Mouse (Mus musculus) common myeloid progenitor, adult 5-6 weeks (primary cell): ENCODE data around the gene Gm12695. TPM values are rescaled to one million over a fixed set of nuclear protein-coding genes. Genes with fewer than 3 reads are reported as not detected.
A peak's percentile ranks its signal among the peaks of the same experiment; 100 is the strongest.

Experiments used
- ATAC-seq: replicated peaks from 2 replicates; pipeline ENCODE4 v1.8.0; 2016; ENCODE audit warnings: low read depth, mild to moderate bottlenecking, moderate TSS enrichment, inconsistent platforms; ENCODE audit not compliant: poor library complexity, severe bottlenecking
- total RNA-seq: library from RNA; stranded (forward); fragments of 200-1000, 187-1606 nt; gene quantifications from 2 replicates; pipeline ENCODE4 v1.2.3, GENCODE M21; 2017

Gene Gm12695
- not detected in 2 replicates for total RNA-seq

DNA sequence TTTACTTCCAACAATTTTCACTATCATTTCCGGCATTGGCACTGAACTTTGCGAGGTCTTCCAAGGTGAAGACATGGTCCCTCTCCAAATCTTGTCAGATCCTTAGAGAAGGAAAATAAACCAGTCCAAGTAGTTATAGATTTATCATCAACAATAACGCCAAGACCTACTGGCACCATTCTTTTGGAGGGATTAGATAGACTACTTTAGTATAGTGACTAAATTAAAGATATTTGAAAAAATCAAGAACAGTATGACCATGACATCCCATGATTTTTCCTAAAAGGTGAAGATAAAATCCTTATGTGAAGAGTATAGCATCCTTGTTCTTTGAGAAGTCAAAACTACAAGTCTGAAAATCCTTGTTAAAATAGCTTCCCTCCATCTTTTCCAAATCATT, at the start of gene Gm12695:
Gene Gm12695 (minus strand): TSS at position 101 of the 400 bp plus-strand sequence.
- no peak for ATAC-seq

DNA sequence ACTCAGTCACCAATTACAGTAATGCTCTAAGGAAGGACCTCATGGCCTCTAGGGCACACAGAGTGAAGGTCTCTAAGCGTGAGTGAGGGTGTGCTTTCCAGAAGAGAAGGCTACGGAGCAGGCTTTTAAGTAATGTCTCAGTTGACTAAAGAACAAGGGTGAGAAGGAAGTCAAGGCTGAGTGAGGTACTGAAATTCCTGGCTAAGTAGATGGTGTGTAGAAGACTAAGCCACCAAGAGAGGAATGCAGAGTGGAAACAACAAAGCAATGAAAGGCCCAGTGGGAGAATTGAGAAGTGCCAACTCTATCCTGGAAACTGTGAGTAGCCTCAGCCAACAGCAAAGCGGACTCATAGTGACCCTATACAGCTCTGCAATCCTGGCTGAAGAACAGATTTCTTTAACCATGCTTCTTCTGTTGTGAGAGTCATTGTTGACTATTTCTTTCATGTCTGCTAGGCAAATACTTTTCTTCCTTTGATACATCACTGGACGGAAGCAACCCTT, 40.6 kb upstream of the Gm12695 start:
- ATAC-seq, result no peak

DNA sequence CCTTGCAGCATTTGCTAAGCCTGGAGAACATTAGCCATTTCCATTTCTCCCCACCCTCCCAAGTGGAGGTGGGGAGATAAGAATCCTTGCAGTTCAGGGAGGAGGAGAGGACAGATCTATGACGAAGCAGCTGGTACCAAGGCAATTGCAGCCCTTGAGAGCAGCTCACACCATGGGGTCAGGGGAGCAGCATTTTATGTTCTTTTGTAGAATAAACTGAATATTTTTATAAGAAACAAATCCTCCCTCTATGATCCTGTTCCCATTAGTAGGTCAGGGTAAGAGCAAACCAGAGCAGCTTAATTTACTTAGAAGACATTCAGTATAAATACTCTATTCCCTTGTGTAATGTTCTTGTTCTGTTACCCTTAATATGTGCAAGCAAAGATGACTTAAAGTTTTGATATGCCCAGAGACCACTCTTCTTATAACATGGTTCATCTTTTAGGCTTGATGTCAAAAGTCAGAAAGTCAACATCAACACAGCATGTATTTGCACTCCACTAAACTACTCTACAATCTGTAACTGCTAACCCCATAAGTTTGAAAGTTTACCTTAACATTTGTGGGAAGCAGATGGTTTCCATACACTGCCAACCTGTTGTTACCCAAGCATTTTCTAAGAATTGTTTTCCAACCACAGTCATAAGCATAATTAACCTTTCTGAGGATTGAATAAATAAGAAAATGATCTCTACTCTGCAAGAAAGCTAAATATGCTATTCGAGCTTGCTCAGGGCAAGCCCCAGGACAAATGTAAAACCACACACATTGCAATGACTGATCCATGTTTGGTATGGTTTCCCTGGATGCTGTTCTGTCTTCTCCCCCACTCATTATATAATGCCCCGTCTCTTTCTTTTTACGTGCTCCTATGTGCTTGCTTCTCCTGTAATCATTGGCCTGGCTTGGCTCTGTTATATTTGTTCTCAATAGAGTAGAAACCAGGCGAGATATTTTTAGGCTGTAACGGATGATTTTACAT, 22.1 kb upstream of the Gm12695 start:
- ATAC-seq, result no peak

DNA sequence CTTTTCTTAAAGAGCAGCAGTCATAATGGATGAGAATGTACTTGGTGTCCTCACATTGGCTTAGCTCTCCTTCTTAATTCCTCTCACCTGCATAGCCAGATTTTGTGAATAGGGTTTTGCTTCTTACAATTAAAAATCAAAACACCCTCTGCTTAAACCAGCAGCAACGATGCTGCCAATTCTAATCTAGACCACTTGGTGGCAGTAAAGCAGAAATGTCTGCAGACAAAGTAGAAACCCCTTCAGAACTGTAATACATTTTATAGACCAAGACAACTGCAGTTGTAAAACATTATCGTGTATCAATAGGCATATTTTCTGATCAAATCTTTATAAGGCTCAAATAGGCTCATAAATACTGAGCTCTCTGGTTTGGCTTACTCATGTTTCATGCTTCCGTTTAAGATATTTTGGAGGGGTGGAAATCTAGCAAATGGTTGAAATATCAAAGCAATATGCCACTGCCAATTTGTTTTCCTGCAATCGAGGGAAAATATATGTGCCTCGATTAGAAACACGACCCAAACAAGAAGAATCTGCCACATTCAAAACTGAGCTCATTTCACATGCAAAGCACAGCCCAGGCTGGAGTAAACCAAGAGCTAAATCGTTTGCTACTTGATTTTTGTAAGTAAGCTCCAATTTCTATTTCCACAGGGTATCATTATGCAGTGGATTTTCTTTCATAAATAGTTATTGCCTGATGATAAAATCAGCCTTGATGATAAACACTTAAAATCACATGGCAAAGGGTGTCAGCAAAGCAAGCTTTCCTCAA, 14.6 kb upstream of the Gm12695 start:
- ATAC-seq, result peak; percentile 72

DNA sequence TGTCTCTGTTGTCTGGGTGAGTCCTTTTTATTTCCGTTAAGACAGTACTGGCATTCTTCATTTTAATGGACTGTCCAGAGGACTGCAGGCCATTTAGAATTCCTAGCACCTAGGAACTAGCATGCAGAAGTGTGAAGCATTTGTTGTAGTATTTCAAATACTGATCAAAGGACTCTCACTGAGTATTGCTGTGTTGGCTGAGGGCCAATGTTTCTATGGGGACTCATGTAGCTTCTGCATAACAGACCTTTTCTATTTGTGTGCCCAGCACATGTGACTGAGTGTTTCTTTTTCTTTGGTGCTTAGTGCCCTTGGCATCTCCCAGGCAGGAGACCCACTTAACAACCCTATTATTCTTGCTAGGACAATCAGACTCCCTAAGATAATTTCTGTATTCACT, 12.6 kb upstream of the Gm12695 start:
- no peak for ATAC-seq

DNA sequence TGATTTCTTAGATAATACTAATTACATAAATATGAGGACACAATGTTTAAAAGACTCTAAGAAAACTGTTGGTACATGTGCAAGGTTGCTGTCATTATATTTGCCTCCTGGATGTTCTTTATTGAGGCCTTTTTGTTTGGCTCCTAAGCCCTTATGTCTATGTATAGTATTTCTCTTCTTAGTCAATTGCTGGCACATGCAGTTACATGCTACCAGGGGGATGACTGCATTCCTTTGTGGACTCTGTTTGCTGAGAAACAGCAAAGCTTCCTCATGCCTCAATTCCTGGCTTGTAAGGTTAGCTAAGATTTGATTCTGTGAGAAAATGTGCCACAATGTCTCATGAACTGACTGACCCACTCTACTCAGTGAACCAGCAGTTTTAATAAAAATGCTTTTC, 6.3 kb upstream of the Gm12695 start:
- ATAC-seq, result no peak

DNA sequence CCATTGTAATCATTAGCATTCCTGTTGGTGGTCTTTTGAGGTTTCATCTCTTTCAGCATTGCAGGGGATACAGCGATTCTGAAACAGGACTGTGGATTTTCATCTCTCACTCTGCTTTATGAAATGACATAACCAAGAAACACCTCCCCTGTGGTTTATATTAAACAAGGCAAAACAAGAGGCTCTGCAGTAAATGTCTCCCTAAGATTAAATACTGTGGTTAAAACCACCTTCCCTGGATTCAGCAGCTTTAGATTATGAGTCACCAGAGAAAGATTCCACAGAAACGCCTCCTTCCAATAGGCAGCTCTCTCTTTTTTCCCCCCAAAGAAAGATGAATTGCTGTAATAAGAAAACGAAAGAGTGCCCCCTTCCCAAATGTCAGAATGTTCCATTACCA, 4.9 kb upstream of the Gm12695 start:
- no peak for ATAC-seq

DNA sequence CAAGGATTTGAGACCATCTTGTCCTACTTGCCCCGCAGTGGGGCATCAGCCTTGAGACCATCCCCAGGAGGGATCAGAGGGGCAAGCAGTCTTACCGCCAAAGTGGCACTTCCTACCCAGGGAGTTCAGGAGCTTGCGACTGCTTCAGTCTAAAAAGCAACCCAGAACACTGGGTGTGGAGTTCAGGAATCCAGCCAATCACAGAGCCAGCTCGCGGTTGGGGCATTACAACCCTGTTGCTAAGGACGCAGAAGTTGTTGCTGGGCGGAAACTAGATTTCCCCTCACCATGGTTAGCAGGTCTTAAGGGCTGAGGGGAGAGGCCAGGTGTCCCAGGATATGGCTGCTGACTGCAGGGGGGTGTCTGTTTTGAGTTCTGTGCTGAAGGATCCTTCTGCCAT, 1.6 kb upstream of the Gm12695 start:
- 0 out of 2 replicates have a peak, but pooled peaks have one; percentile 52 for ATAC-seq

DNA sequence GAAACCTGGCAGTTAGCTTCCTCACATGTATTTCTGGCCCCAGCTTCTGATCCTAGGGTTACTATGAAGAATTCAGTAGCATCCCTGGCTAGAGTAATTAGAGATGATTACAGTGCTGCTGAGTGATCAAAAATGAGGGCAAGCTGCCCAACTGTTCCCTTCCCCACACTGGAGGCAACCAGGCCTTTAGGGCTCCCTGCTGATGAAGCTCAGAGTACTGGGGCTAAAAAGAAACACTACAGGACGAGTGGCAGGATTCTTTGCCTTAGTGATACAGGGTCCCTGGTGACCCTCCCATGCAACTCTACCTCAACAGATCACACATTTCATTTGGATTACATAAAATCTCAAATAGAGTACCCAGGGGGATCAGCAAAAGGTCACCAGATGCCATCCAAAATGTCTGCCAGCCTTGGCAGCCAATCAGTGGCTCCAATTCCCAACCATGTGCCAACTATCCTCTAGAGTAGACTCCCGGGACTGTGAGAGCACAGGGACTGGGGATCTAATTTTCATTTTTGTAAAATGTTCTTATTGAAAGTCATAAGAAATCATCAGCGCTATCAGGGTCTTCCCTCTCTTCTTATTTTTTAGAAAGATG, 11.9 kb downstream of the Gm12695 start:
- no peak for ATAC-seq

DNA sequence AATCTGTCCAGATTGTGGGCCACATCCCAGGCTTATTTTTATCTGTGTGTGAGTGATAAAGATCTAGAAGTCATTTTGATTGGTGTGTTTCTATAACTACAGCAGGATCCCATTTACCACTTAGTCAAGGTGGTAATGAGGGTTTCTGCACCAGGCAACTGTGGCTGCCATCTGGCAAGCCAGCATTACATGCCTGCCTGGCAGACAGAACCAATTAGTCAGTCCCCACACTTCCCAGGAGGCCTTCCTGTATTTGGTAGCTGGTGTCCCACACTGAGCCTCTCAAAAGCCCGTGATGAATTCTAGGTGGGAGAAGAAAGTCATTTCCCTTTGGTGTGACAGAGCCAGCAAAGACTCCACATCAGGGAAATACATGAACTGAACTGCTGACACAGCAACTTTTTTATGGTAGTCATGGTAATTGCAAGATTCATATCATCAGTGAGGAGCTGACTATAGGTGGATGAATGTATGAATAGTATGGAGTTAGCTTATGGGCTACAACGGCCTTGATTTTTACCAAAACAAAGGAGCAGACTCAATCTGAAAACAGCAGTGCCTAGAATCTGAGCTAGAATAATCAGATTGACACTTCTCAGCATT, 18.5 kb downstream of the Gm12695 start:
- ATAC-seq, result no peak

DNA sequence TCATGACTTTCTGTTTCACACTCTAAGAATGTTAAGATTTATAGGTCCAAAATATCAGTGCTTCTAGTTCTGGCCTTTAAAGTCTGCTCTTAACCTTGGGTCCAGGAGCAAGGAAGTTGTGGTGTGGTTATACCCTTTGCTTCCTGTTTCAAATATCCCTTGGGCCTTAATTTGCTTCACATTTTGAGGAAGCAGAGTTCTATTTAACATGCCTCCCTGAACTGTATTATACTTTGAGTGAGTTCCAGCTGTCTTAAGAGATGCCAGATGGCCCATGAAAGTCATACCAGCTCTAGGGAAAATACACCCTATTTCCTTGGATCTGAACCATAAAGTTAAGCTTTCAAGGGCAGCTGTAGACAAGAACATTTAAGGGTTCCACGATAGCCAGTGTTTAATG, 33.0 kb downstream of the Gm12695 start:
- ATAC-seq, result peak; percentile 73

DNA sequence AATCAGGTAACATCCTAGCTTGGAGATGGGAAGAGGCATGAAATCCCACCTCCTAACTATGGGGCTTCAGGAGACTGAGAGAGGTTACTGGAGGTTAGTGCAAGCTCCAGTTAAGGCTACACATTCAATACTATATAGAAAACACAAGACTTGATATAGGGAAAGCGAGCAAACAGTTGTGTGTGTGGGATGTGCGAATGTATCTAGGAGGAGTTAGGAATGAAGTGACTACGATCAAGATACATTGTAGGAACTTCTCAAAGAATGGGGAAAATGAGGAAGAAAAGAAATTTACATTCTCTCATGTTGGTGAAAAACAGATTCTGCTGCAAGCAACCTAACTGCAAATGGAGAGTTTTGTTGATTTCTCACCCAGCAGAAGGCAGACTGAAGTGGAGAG, 44.5 kb downstream of the Gm12695 start:
- ATAC-seq, result no peak

DNA sequence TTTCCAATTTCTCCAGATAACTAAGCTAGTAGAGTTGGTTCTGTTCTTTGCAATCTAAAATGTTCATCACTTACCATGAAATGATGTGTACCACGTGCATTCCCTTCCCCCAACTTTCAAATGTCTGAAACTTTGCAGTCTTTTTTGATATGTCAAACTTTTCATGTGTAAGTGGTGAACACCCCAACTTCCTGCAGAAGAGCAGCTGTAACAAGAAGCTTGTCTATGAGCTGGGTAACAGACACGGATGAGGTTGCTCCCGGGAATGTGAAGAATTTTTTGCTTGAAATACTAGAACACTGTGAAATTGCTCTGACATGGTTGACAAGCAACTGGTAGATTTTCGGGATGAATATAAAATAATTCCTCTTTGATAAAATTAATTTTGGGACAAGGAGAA, 55.7 kb downstream of the Gm12695 start:
- ATAC-seq, result no peak

DNA sequence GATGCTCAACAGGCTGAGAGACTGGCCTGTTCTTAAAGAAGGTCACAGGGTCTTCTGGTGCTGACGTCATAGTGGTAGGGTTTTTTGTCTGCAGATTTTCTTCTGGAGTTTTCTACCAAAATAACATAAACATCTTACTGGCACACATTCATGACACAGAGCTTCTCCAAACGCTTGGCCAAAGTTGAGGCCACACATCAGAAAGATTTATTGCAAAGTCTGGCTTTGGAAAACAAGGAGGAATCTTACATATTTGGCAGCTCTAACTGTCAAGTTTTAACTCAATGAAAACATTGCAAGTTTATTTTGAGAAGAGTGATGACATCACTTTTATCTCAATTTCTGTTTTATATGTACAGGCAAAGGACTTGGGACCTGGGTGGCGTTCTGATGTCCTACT, 56.8 kb downstream of the Gm12695 start:
- ATAC-seq, result no peak

DNA sequence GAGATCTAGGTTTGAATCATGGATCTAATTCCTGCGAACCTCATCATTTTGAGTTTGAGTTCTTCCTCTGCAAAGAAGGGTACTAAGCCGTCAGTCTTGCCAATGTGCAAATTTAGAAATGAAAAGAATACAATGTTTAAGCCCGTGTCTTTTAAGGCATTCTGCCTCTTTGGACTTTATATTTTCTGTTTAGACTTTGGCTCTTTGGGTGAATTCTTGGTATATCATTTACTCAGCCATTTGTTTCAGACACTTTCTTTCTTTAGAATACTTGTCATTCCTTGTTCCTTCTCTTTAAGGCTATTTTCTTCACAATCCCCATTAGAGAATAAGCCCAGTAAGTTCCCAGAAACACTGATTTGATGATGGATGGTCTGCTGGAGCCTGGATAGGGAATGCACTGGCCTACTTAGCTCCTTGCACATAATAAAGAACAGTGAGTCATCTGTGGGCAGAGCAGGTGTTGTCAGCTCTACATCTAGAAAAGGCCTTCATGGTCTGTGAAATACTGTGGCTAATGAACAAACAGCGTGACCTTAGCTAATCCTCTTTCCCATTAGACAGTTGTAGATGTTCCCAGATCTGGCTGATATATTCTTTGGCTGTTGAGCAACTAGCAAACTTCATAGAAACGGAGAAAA, 59.5 kb downstream of the Gm12695 start:
- no peak for ATAC-seq

DNA sequence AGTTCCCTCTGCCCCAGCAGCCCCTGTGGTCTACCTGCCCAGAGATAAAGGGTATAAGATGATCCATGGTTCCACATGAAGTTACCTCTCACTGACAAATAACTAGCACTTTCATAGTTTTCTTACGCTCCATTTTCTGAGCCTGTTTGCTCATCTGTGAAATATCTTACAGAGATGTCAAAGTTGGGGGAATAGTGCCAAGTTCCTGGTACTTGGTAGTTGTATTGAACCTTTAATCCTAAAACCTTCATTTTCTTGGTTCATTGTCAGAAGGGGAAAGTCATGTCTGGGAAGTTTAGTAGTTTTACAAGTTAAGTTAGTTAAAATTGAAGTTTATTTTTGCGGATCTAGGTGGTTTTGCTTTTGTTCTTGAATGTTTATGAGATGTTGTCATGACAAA, 62.7 kb downstream of the Gm12695 start:
- no peak for ATAC-seq

DNA sequence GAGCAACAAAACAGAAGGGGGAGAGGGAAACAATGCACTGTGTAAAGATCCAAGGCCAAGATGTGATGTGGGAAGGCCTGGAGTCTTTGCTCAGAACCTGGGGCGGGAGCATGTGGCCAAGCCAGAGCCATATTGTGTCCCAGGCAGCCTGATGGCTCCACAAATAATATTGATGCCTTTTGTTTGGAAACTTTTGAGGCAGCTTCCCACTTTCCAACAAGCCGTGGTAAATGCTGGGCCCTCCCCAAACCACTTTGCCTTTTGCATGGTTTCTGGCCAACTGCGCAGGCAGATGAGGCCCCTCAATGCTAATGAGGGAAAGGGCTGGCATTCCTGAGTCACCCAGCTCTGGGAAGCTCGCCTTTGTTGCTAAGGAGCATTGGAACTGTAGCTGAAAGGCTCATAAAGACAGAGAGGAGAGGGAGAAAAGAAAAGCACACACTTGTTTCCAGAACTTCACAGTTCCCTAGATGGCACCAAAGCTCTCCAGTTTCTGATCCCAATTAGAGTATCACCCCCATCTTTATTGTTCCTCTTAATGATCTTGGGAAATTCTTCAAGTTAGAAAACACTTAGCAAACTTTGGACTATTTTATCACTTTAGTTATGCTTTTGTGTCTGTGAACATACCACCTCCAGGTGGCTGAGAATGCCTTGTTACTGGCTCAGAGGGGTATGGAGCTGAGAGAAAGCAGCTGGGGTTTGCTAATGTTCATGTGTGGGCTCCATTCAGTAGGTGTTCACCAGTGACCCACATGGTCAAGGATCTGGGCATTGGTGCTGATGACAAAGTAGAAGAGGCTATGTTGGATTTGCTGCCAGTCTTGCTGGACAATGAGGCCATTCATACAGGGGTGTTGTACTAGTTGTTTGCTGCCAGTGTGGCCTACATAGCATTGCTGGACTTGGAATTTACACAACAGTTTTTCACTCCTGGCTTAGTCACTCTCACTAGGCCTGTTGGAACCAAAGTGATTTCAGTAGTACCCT, 65.7 kb downstream of the Gm12695 start:
- no peak for ATAC-seq

DNA sequence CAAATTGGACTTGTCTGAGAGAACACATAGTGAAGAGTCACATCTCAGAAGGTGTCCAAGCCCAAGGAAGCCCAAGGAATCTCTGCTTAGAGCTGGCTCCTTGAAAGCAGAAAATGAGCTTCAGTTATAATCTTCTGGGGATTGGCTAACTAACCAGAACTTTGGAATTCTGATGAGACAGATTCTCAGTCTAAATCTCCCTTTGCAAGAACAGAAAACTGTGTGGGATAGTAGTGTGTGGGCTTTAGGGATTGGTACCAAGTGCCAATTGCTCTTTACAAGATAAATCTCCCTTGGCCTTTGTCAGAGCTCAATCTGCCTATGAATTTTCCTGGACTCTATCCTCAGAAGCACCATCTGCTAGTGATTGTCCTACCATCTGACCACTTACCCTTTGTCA, 66.5 kb downstream of the Gm12695 start:
- ATAC-seq, result no peak
